Mouse (Mus musculus) heart, embryonic 15.5 days (tissue): ENCODE data around the gene Uqcc1. TPM values are rescaled to one million over a fixed set of nuclear protein-coding genes. Genes with fewer than 3 reads are reported as not detected.

ENCODE experiments used
- ATAC-seq: fragments of 200-750 bp; cut with Nextera tagmentation; replicated peaks from 2 replicates; pipeline ENCODE4 v1.8.0; 2017; ENCODE audit warnings: low read depth, moderate TSS enrichment; ENCODE audit not compliant: insufficient number of reproducible peaks, insufficient read depth, low FRiP score
- H3K27ac ChIP-seq: fragments of 300-500 bp; sonication (generic); 2 replicates; pipeline ENCODE4 v1.5.1; 2015; ENCODE audit warnings: mild to moderate bottlenecking, inconsistent platforms
- H3K27me3 ChIP-seq: fragments of 300-500 bp; sonication (generic); 2 replicates; pipeline ENCODE4 v1.6.1; 2015; ENCODE audit warnings: inconsistent platforms
- H3K36me3 ChIP-seq: fragments of 300-500 bp; sonication (generic); 2 replicates; pipeline ENCODE4 v1.6.1; 2015; ENCODE audit warnings: mild to moderate bottlenecking, inconsistent platforms
- H3K4me1 ChIP-seq: fragments of 300-500 bp; sonication (generic); replicated peaks from 2 replicates; pipeline ENCODE4 v1.6.1; 2015; ENCODE audit warnings: inconsistent platforms
- H3K4me2 ChIP-seq: fragments of 300-500 bp; sonication (generic); 2 replicates; pipeline ENCODE4 v1.6.1; 2015; ENCODE audit warnings: inconsistent platforms, mild to moderate bottlenecking, moderate library complexity
- H3K4me3 ChIP-seq: fragments of 300-500 bp; sonication (generic); 2 replicates; pipeline ENCODE4 v1.5.1; 2015; ENCODE audit warnings: mild to moderate bottlenecking, inconsistent platforms
- H3K9ac ChIP-seq: fragments of 300-500 bp; sonication (generic); 2 replicates; pipeline ENCODE4 v1.6.1; 2015; ENCODE audit warnings: mild to moderate bottlenecking, inconsistent platforms
- H3K9me3 ChIP-seq: fragments of 300-500 bp; sonication (generic); replicated peaks from 2 replicates; pipeline ENCODE4 v1.6.1; 2016; ENCODE audit warnings: inconsistent platforms
- WGBS: fragments of 180-500 bp; shearing (Covaris S2); methylation state at CpG from one replicate; pipeline ENCODE4 v1.1.7; 2015; ENCODE audit warnings: mixed read lengths; 5-methylcytosine and 5-hydroxymethylcytosine counted together
- polyA plus RNA-seq: library from polyadenylated mRNA; unstranded; fragments of >200 nt; fragmentation: Nextera tagmentation; extraction: Ambion mirVana; gene quantifications from 2 replicates; pipeline ENCODE4 v1.2.1, GENCODE M21; 2015

The Uqcc1 gene
- polyA plus RNA-seq, 1 experiment from 2014 or later, result 134 TPM

GRCm38 (mm10) chr2:155947390-155948002 lies 17.4 kb upstream of the Uqcc1 start:
- Histone ChIP-seq H3K4me2 (no peak overlapping the region), H3K27ac (no peak overlapping the region), H3K27me3 (peaks cover 7% of the 10 kb centered on the region), H3K4me1 (peaks cover 23% of the 10 kb centered on the region), H3K9ac (no peak overlapping the region), H3K4me3 (no peak overlapping the region), H3K36me3 (no peaks in the 10 kb centered on the region), H3K9me3 (no peaks in the 10 kb centered on the region)
- 44% methylated on average over 5 of the region's 5 CpGs for WGBS
- no peak for ATAC-seq

GRCm38 (mm10) chr2:155946499-155946898 lies 16.4 kb upstream of the Uqcc1 start:
- Histone ChIP-seq H3K27me3 (peaks cover 7% of the 10 kb centered on the region), H3K4me2 (no peak overlapping the region), H3K9me3 (no peaks in the 10 kb centered on the region), H3K36me3 (no peaks in the 10 kb centered on the region), H3K27ac (no peak overlapping the region), H3K4me1 (peaks cover 23% of the 10 kb centered on the region), H3K9ac (no peak overlapping the region), H3K4me3 (no peak overlapping the region)
- WGBS, result 27% methylated on average over 4 of the region's 4 CpGs
- ATAC-seq, result no peak

GRCm38 (mm10) chr2:155946069-155946468 lies 16.0 kb upstream of the Uqcc1 start:
- H3K4me3 ChIP-seq, result no peak overlapping the region
- 0% methylated on average over 7 of the region's 7 CpGs for WGBS
- no peaks in the 10 kb centered on the region for H3K36me3 ChIP-seq
- peaks cover 7% of the 10 kb centered on the region for H3K27me3 ChIP-seq
- no peaks in the 10 kb centered on the region for H3K9me3 ChIP-seq
- peaks cover 23% of the 10 kb centered on the region for H3K4me1 ChIP-seq
- H3K9ac ChIP-seq, result no peak overlapping the region
- no peak overlapping the region for H3K4me2 ChIP-seq
- H3K27ac ChIP-seq, result no peak overlapping the region
- no peak for ATAC-seq

- H3K4me1 ChIP-seq, result peaks cover 23% of the 10 kb centered on the region
- no peaks in the 10 kb centered on the region for H3K36me3 ChIP-seq
- no peaks in the 10 kb centered on the region for H3K9me3 ChIP-seq
- H3K4me3 ChIP-seq, result no peak overlapping the region
- 62% methylated on average over 5 of the region's 5 CpGs for WGBS
- no peak overlapping the region for H3K27ac ChIP-seq
- ATAC-seq, result no peak
- no peak overlapping the region for H3K4me2 ChIP-seq
- no peak overlapping the region for H3K9ac ChIP-seq
- H3K27me3 ChIP-seq, result peaks cover 7% of the 10 kb centered on the region
These were observed 15.5 kb upstream of the Uqcc1 start for GRCm38 (mm10) chr2:155945580-155945979.

- H3K4me3 ChIP-seq, result 0 out of 2 replicates have a peak within 1 kb of the TSS, but pooled peaks have one; percentile 6
- peaks cover 7% of the 10 kb centered on the region for H3K27me3 ChIP-seq
- 0 out of 2 replicates have a peak within 1 kb of the TSS, but pooled peaks have one; percentile 8 for H3K9ac ChIP-seq
- no peaks in the 10 kb centered on the region for H3K36me3 ChIP-seq
- peak within 1 kb of the TSS; percentile 34; the same call in 1 of the 2 replicates for H3K4me2 ChIP-seq
- H3K4me1 ChIP-seq, result peaks cover 23% of the 10 kb centered on the region
- ATAC-seq, result no peak
- no peak within 1 kb of the TSS for H3K27ac ChIP-seq
- H3K9me3 ChIP-seq, result no peaks in the 10 kb centered on the region
- WGBS, result 29% methylated on average over 13 of the region's 13 CpGs
These were observed 15.0 kb upstream of the Uqcc1 start, which contains the start of gene Gdf5 for GRCm38 (mm10) chr2:155945124-155945523. TSS of gene Gdf5 (minus strand) at chr2:155945367.

- Histone ChIP-seq H3K27me3 (peaks cover 7% of the 10 kb centered on the region), H3K4me2 (peak overlapping the region; percentile 34; the same call in 1 of the 2 replicates), H3K9me3 (no peaks in the 10 kb centered on the region), H3K36me3 (no peaks in the 10 kb centered on the region), H3K4me3 (0 out of 2 replicates have a peak overlapping the region, but pooled peaks have one; percentile 6), H3K27ac (no peak overlapping the region), H3K4me1 (peaks cover 23% of the 10 kb centered on the region), H3K9ac (0 out of 2 replicates have a peak overlapping the region, but pooled peaks have one; percentile 8)
- ATAC-seq, result no peak
- 77% methylated on average over 4 of the region's 4 CpGs for WGBS
These were observed 14.6 kb upstream of the Uqcc1 start for GRCm38 (mm10) chr2:155944685-155945084.

- no peak overlapping the region for H3K27ac ChIP-seq
- H3K4me3 ChIP-seq, result no peak overlapping the region
- peaks cover 7% of the 10 kb centered on the region for H3K27me3 ChIP-seq
- no peaks in the 10 kb centered on the region for H3K9me3 ChIP-seq
- ATAC-seq, result no peak
- no peaks in the 10 kb centered on the region for H3K36me3 ChIP-seq
- peak overlapping the region; percentile 35 for H3K4me2 ChIP-seq
- WGBS, result 8% methylated on average over 8 of the region's 8 CpGs
- no peak overlapping the region for H3K9ac ChIP-seq
- peaks cover 23% of the 10 kb centered on the region for H3K4me1 ChIP-seq
These were observed 13.4 kb upstream of the Uqcc1 start for GRCm38 (mm10) chr2:155943463-155943862.

- H3K9me3 ChIP-seq, result no peaks in the 10 kb centered on the region
- ATAC-seq, result no peak
- peaks cover 17% of the 10 kb centered on the region for H3K4me1 ChIP-seq
- H3K27ac ChIP-seq, result no peak overlapping the region
- no peak overlapping the region for H3K4me2 ChIP-seq
- H3K9ac ChIP-seq, result no peak overlapping the region
- H3K27me3 ChIP-seq, result peaks cover 7% of the 10 kb centered on the region
- no peaks in the 10 kb centered on the region for H3K36me3 ChIP-seq
- WGBS, result 85% methylated on average over 40 of the region's 40 CpGs
- no peak overlapping the region for H3K4me3 ChIP-seq
These were observed 11.8 kb upstream of the Uqcc1 start for GRCm38 (mm10) chr2:155941697-155942442.

GRCm38 (mm10) chr2:155940681-155941080 lies 10.6 kb upstream of the Uqcc1 start, which contains the start of gene Gm15557:
TSS of gene Gm15557 (plus strand) at chr2:155940728.
- H3K27me3 ChIP-seq, result peaks cover 7% of the 10 kb centered on the region
- ATAC-seq, result no peak
- H3K27ac ChIP-seq, result no peak within 1 kb of the TSS
- no peak within 1 kb of the TSS for H3K4me3 ChIP-seq
- no peak within 1 kb of the TSS for H3K9ac ChIP-seq
- no peaks in the 10 kb centered on the region for H3K36me3 ChIP-seq
- peaks cover 16% of the 10 kb centered on the region for H3K4me1 ChIP-seq
- no peak within 1 kb of the TSS for H3K4me2 ChIP-seq
- WGBS, result 87% methylated on average over 3 of the region's 3 CpGs
- H3K9me3 ChIP-seq, result no peaks in the 10 kb centered on the region

- 63% methylated on average over 7 of the region's 7 CpGs for WGBS
- ATAC-seq, result no peak
- peaks cover 7% of the 10 kb centered on the region for H3K27me3 ChIP-seq
- H3K27ac ChIP-seq, result no peak overlapping the region
- no peak overlapping the region for H3K4me3 ChIP-seq
- H3K9ac ChIP-seq, result no peak overlapping the region
- no peaks in the 10 kb centered on the region for H3K9me3 ChIP-seq
- H3K4me1 ChIP-seq, result peaks cover 13% of the 10 kb centered on the region
- no peak overlapping the region for H3K4me2 ChIP-seq
- no peaks in the 10 kb centered on the region for H3K36me3 ChIP-seq
These were observed 9.9 kb upstream of the Uqcc1 start for GRCm38 (mm10) chr2:155939897-155940529.

- H3K36me3 ChIP-seq, result peaks cover 7% of the 10 kb centered on the region; the same call in 1 of the 2 replicates
- H3K27me3 ChIP-seq, result no peaks in the 10 kb centered on the region
- H3K4me2 ChIP-seq, result peak overlapping the region; percentile 67
- no peak for ATAC-seq
- H3K4me3 ChIP-seq, result peak overlapping the region; percentile 62
- peaks cover 16% of the 10 kb centered on the region for H3K4me1 ChIP-seq
- 68% methylated on average over 7 of the region's 7 CpGs for WGBS
- H3K27ac ChIP-seq, result peak overlapping the region; percentile 84
- H3K9me3 ChIP-seq, result no peaks in the 10 kb centered on the region
- H3K9ac ChIP-seq, result peak overlapping the region; percentile 51
These were observed 1.3 kb downstream of the Uqcc1 start for GRCm38 (mm10) chr2:155928711-155929345.
